Mouse (Mus musculus) midbrain, embryonic 11.5 days (tissue): ENCODE results near the gene Rptor. TPM values are rescaled to one million over a fixed set of nuclear protein-coding genes. Genes with fewer than 3 reads are reported as not detected.

Experiments used
- ATAC-seq: fragments of 200-750 bp; cut with Nextera tagmentation; 2 replicates; pipeline ENCODE4 v1.8.0; 2017; ENCODE audit warnings: moderate TSS enrichment, moderate library complexity; ENCODE audit not compliant: low FRiP score
- DNase-seq: peaks from one replicate; pipeline ENCODE4 v3.0.0; 2015; ENCODE audit warnings: low spot score; ENCODE audit errors: missing footprints
- H3K27ac ChIP-seq: fragments of 300-500 bp; sonication (generic); 2 replicates; pipeline ENCODE4 v1.5.1; 2014; ENCODE audit warnings: low read depth, low read length
- H3K27me3 ChIP-seq: fragments of 300-500 bp; sonication (generic); 2 replicates; pipeline ENCODE4 v1.6.1; 2014; ENCODE audit warnings: mild to moderate bottlenecking, low read length, moderate library complexity, mixed read lengths; ENCODE audit not compliant: control insufficient read depth, insufficient read depth
- H3K36me3 ChIP-seq: fragments of 300-500 bp; sonication (generic); 2 replicates; pipeline ENCODE4 v1.6.1; 2014; ENCODE audit warnings: mild to moderate bottlenecking, low read length, moderate library complexity, mixed read lengths; ENCODE audit not compliant: control insufficient read depth, insufficient read depth
- H3K4me1 ChIP-seq: fragments of 300-500 bp; sonication (generic); 2 replicates; pipeline ENCODE4 v1.6.1; 2014; ENCODE audit warnings: low read length; ENCODE audit not compliant: control insufficient read depth, insufficient read depth
- H3K4me2 ChIP-seq: fragments of 300-500 bp; sonication (generic); 2 replicates; pipeline ENCODE4 v1.6.1; 2014; ENCODE audit warnings: mild to moderate bottlenecking, moderate library complexity
- H3K4me3 ChIP-seq: fragments of 300-500 bp; sonication (generic); 2 replicates; pipeline ENCODE4 v1.5.1; 2014; ENCODE audit warnings: low read depth, low read length
- H3K9ac ChIP-seq: fragments of 300-500 bp; sonication (generic); 2 replicates; pipeline ENCODE4 v1.6.1; 2014; ENCODE audit warnings: low read length
- H3K9me3 ChIP-seq: fragments of 300-500 bp; sonication (generic); 2 replicates; pipeline ENCODE4 v1.6.1; 2016; ENCODE audit warnings: low read length; ENCODE audit not compliant: control insufficient read depth
- WGBS: fragments of 180-500 bp; shearing (Covaris S2); extraction: QIAGEN DNeasy Blood & Tissue Kit; methylation state at CpG from one replicate; pipeline ENCODE4 v1.1.7; 2014; 5-methylcytosine and 5-hydroxymethylcytosine counted together
- polyA plus RNA-seq: library from polyadenylated mRNA; unstranded; fragments of >200 nt; fragmentation: Nextera tagmentation; extraction: Ambion mirVana; gene quantifications from 2 replicates; pipeline ENCODE4 v1.2.1, GENCODE M21; 2014

The Rptor gene
- 8.7 and 11.1 TPM in 2 replicates for polyA plus RNA-seq

GRCm38 (mm10) chr11:119602763-119603526 lies at the start of gene Rptor:
TSS of gene Rptor (plus strand) at chr11:119602905.
- Histone ChIP-seq H3K9ac (peak within 1 kb of the TSS; percentile 96), H3K27me3 (no peaks in the 10 kb centered on the region), H3K27ac (peak within 1 kb of the TSS; percentile 78), H3K9me3 (no peaks in the 10 kb centered on the region), H3K4me1 (peaks cover 11% of the 10 kb centered on the region), H3K4me2 (peak within 1 kb of the TSS; percentile 91), H3K4me3 (peak within 1 kb of the TSS; percentile 85), H3K36me3 (no peaks in the 10 kb centered on the region)
- ATAC-seq (peak; percentile 98), DNase-seq (peak; percentile 100)
- under 1% methylated on average over 48 of the region's 63 CpGs for WGBS

- H3K27ac ChIP-seq = no peak overlapping the region
- H3K9me3 ChIP-seq = no peaks in the 10 kb centered on the region
- no peak overlapping the region for H3K4me3 ChIP-seq
- peaks cover 22% of the 10 kb centered on the region for H3K4me1 ChIP-seq
- H3K9ac ChIP-seq = no peak overlapping the region
- H3K4me2 ChIP-seq = no peak overlapping the region
- ATAC-seq (no peak), DNase-seq (peak; percentile 64)
- H3K36me3 ChIP-seq = no peaks in the 10 kb centered on the region
- 84% methylated on average over 7 of the region's 7 CpGs for WGBS
- H3K27me3 ChIP-seq = peaks cover 24% of the 10 kb centered on the region
Measured at GRCm38 (mm10) chr11:119554706-119555105, 48.0 kb upstream of the Rptor start.

GRCm38 (mm10) chr11:119555170-119555569 lies 47.5 kb upstream of the Rptor start:
- H3K9ac ChIP-seq = no peak overlapping the region
- ATAC-seq (no peak), DNase-seq (no peak)
- no peak overlapping the region for H3K27ac ChIP-seq
- no peak overlapping the region for H3K4me3 ChIP-seq
- no peaks in the 10 kb centered on the region for H3K9me3 ChIP-seq
- peaks cover 20% of the 10 kb centered on the region for H3K27me3 ChIP-seq
- H3K36me3 ChIP-seq = no peaks in the 10 kb centered on the region
- H3K4me1 ChIP-seq = peaks cover 22% of the 10 kb centered on the region
- 90% methylated on average over 7 of the region's 7 CpGs for WGBS
- no peak overlapping the region for H3K4me2 ChIP-seq

- Histone ChIP-seq H3K4me2 (peak overlapping the region; percentile 22), H3K9me3 (no peaks in the 10 kb centered on the region), H3K27ac (peak overlapping the region; percentile 69), H3K27me3 (peaks cover 9% of the 10 kb centered on the region), H3K4me1 (peaks cover 22% of the 10 kb centered on the region), H3K9ac (peak overlapping the region; percentile 35; the same call in 1 of the 2 replicates), H3K4me3 (no peak overlapping the region), H3K36me3 (no peaks in the 10 kb centered on the region)
- peak; percentile 88 for DNase-seq
- ATAC-seq = peak; percentile 66
- 19% methylated on average over 16 of the region's 17 CpGs for WGBS
Measured at GRCm38 (mm10) chr11:119557940-119558869, 44.5 kb upstream of the Rptor start.

GRCm38 (mm10) chr11:119558870-119559610 lies 43.7 kb upstream of the Rptor start:
- Histone ChIP-seq H3K9ac (0 out of 2 replicates have a peak overlapping the region, but pooled peaks have one; percentile 35), H3K4me3 (no peak overlapping the region), H3K27me3 (peaks cover 8% of the 10 kb centered on the region), H3K36me3 (no peaks in the 10 kb centered on the region), H3K4me2 (peak overlapping the region; percentile 22), H3K9me3 (no peaks in the 10 kb centered on the region), H3K27ac (peak overlapping the region; percentile 69), H3K4me1 (peaks cover 22% of the 10 kb centered on the region)
- ATAC-seq (peak; percentile 85), DNase-seq (peak; percentile 93)
- WGBS = 5% methylated on average over 9 of the region's 9 CpGs

- Histone ChIP-seq H3K27ac (no peak overlapping the region), H3K36me3 (no peaks in the 10 kb centered on the region), H3K4me1 (peaks cover 21% of the 10 kb centered on the region), H3K9ac (no peak overlapping the region), H3K27me3 (peaks cover 14% of the 10 kb centered on the region), H3K4me3 (no peak overlapping the region), H3K9me3 (no peaks in the 10 kb centered on the region), H3K4me2 (no peak overlapping the region)
- ATAC-seq (no peak), DNase-seq (no peak)
- WGBS = 33% methylated on average over 6 of the region's 6 CpGs
Measured at GRCm38 (mm10) chr11:119562286-119562685, 40.4 kb upstream of the Rptor start.

GRCm38 (mm10) chr11:119563166-119563565 lies 39.5 kb upstream of the Rptor start:
- Histone ChIP-seq H3K27ac (no peak overlapping the region), H3K9ac (no peak overlapping the region), H3K9me3 (no peaks in the 10 kb centered on the region), H3K4me1 (peaks cover 12% of the 10 kb centered on the region), H3K4me2 (no peak overlapping the region), H3K4me3 (no peak overlapping the region), H3K27me3 (peaks cover 14% of the 10 kb centered on the region), H3K36me3 (no peaks in the 10 kb centered on the region)
- ATAC-seq (no peak), DNase-seq (no peak)
- 78% methylated on average over 9 of the region's 9 CpGs for WGBS

GRCm38 (mm10) chr11:119564383-119564782 lies 38.3 kb upstream of the Rptor start:
- no peak for DNase-seq
- Histone ChIP-seq H3K4me1 (no peaks in the 10 kb centered on the region; the same call in 1 of the 2 replicates), H3K36me3 (no peaks in the 10 kb centered on the region), H3K27me3 (peaks cover 14% of the 10 kb centered on the region), H3K27ac (no peak overlapping the region), H3K9me3 (no peaks in the 10 kb centered on the region), H3K4me2 (no peak overlapping the region), H3K4me3 (no peak overlapping the region), H3K9ac (no peak overlapping the region)
- 86% methylated on average over 10 of the region's 10 CpGs for WGBS
- no peak for ATAC-seq
